Mouse (Mus musculus) lung, postnatal 0 days (tissue): ENCODE results near the gene Vmn1r204. TPM values are rescaled to one million over a fixed set of nuclear protein-coding genes. Genes with fewer than 3 reads are reported as not detected.
"Not testable (repeated sequence)": the region's sequence is repeated elsewhere in the genome, so short reads cannot be mapped to it uniquely, and the experiment has no call there.

Source experiments
- ATAC-seq: fragments of 200-750 bp; cut with Nextera tagmentation; 2 replicates; pipeline ENCODE4 v1.8.0; 2017; ENCODE audit warnings: moderate library complexity
- DNase-seq: peaks from one replicate; pipeline ENCODE4 v3.0.0-alpha.2; 2016; ENCODE audit warnings: low spot score
- H3K27ac ChIP-seq: fragments of 300-500 bp; sonication (generic); 2 replicates; pipeline ENCODE4 v1.5.1; 2014; ENCODE audit warnings: antibody characterized with exemption, mild to moderate bottlenecking, low read length, mixed read lengths
- H3K27me3 ChIP-seq: fragments of 300-500 bp; sonication (generic); replicated peaks from 2 replicates; pipeline ENCODE4 v1.6.1; 2014; ENCODE audit warnings: low read length, mixed read lengths; ENCODE audit not compliant: insufficient read depth
- H3K36me3 ChIP-seq: fragments of 300-500 bp; sonication (generic); 2 replicates; pipeline ENCODE4 v1.6.1; 2014; ENCODE audit warnings: low read length, mixed read lengths; ENCODE audit not compliant: insufficient read depth
- H3K4me1 ChIP-seq: fragments of 300-500 bp; sonication (generic); 2 replicates; pipeline ENCODE4 v1.6.1; 2014; ENCODE audit warnings: antibody characterized with exemption, low read depth, low read length, mixed read lengths; ENCODE audit not compliant: insufficient read depth
- H3K4me2 ChIP-seq: fragments of 300-500 bp; sonication (generic); replicated peaks from 2 replicates; pipeline ENCODE4 v1.6.1; 2014; ENCODE audit warnings: low read depth, mild to moderate bottlenecking, low read length, moderate library complexity, mixed read lengths
- H3K4me3 ChIP-seq: fragments of 300-500 bp; sonication (generic); 2 replicates; pipeline ENCODE4 v1.5.1; 2014; ENCODE audit warnings: low read depth, low read length
- H3K9ac ChIP-seq: fragments of 300-500 bp; sonication (generic); replicated peaks from 2 replicates; pipeline ENCODE4 v1.6.1; 2014; ENCODE audit warnings: low read depth, mild to moderate bottlenecking
- H3K9me3 ChIP-seq: fragments of 300-500 bp; sonication (generic); 2 replicates; pipeline ENCODE4 v1.6.1; 2016; ENCODE audit warnings: low read length, mixed read lengths
- CTCF ChIP-seq: IDR thresholded peaks from 2 replicates; pipeline ENCODE4 v1.5.1; 2016; ENCODE audit warnings: antibody characterized with exemption, mild to moderate bottlenecking
- EP300 ChIP-seq: IDR thresholded peaks from 2 replicates; pipeline ENCODE4 v1.6.1; 2016; ENCODE audit warnings: antibody characterized with exemption, mild to moderate bottlenecking, control low read depth
- WGBS: fragments of 180-500 bp; shearing (Covaris S2); extraction: QIAGEN DNeasy Blood & Tissue Kit; methylation state at CpG from one replicate; pipeline ENCODE4 v1.1.7; 2014; 5-methylcytosine and 5-hydroxymethylcytosine counted together
- polyA plus RNA-seq: library from polyadenylated mRNA; unstranded; fragments of >200 nt; fragmentation: Nextera tagmentation; extraction: Ambion mirVana; gene quantifications from 2 replicates; pipeline ENCODE4 v1.2.1, GENCODE M21; 2015

Vmn1r204 gene
- not detected in 2 replicates for polyA plus RNA-seq

DNA sequence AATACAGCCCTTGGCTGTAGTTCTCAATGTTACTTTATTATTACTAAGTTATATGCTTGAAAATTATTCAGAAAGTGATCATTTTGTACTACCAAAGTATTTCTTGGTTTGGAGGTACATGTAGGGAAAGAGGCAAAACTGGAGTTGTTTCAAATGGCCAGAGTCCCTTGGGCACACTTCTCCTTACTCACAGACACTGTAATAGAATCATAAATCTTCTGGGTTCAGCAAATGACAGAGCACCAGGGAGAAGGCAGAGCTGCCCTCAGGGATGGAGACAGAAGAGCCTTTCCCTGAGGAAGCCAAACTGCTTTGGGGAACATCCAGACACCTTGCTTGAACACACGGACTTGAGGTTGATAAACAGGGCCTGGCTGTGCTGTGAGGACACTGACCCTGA lies at the start of gene Vmn1r204:
Vmn1r204 (plus strand) TSS at position 301 of the 400 bp plus-strand sequence.
- not testable (repeated sequence) for H3K27me3 ChIP-seq, H3K27ac ChIP-seq, H3K4me1 ChIP-seq, DNase-seq, H3K9me3 ChIP-seq, H3K36me3 ChIP-seq, H3K9ac ChIP-seq, ATAC-seq, H3K4me3 ChIP-seq, H3K4me2 ChIP-seq
- WGBS = 47% methylated on average over 1 of the region's 1 CpGs

DNA sequence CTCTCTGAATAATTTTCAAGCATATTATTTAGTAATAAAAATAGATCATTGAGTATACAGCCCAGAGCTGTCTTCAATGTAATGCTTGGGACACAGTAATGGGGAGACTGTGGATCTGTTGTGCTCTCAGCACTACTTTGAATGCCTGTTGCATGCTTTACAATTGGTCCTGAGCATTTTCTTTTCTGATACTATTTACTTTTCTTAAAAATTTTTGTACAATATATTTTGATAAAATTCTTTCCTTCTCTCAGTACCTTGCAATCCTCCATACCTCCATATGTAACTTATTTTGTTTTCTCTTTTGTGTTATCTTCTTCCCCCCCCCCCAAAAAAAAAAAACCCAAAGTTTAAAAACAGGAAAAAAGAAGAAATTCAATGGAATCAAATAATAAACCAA lies 47.7 kb upstream of the Vmn1r204 start, which contains the start of gene Vmn1r202:
Vmn1r202 (minus strand) TSS at position 101 of the 400 bp plus-strand sequence.
- TF ChIP-seq CTCF (no peak), EP300 (no peak)
- no peak within 1 kb of the TSS for H3K27ac ChIP-seq
- no peaks in the 10 kb centered on the region for H3K27me3 ChIP-seq
- no peak within 1 kb of the TSS for H3K9ac ChIP-seq
- no peak for ATAC-seq
- H3K4me3 ChIP-seq = no peak within 1 kb of the TSS
- DNase-seq = no peak
- no peaks in the 10 kb centered on the region for H3K4me1 ChIP-seq
- no peak within 1 kb of the TSS for H3K4me2 ChIP-seq
- no peaks in the 10 kb centered on the region for H3K36me3 ChIP-seq
- no peaks in the 10 kb centered on the region for H3K9me3 ChIP-seq

DNA sequence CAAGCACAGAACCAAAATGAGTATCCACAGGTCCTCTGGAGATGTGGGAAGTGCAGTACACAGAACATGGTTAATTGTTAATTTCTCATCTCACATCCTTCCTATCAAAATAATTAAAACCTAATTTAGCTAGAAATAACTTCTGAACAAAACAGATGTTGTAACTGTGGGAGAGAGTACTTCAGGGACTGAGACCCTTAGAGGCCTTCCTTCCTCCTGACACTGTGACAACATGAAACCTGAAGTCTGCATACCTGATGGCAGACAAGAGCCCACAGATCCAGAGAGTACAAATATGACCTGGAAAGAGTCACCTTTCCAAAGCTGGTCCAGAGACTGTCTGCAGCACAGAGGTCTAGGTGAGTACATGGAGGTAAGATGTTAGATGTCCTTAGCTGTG lies 35.2 kb upstream of the Vmn1r204 start, which contains the start of gene Vmn1r203:
Vmn1r203 (plus strand) TSS at position 301 of the 400 bp plus-strand sequence.
- TF ChIP-seq CTCF (no peak), EP300 (no peak)
- H3K36me3 ChIP-seq = no peaks in the 10 kb centered on the region
- no peak within 1 kb of the TSS for H3K4me3 ChIP-seq
- no peak within 1 kb of the TSS for H3K4me2 ChIP-seq
- no peak within 1 kb of the TSS for H3K27ac ChIP-seq
- H3K9ac ChIP-seq = no peak within 1 kb of the TSS
- ATAC-seq = no peak
- H3K4me1 ChIP-seq = no peaks in the 10 kb centered on the region
- H3K9me3 ChIP-seq = no peaks in the 10 kb centered on the region
- no peaks in the 10 kb centered on the region for H3K27me3 ChIP-seq
- DNase-seq = no peak

DNA sequence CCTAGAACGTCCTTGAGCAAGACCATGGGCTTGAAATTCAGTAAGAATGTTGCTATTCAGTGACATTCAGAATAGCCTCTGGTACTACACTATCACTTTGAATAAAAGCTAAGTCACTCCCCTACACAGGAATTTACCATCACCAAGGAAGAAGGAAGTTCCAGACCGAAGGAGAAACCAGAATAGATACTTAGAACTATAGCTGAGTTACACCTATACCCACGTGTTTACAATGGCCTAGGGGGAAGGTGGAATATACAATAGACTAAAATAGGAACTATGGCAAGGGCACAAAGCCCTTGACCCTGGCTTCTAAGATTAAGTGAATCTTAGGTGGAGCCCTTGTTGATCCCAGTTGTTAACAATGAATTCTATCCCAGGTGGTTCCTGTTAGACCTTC lies 21.9 kb downstream of the Vmn1r204 start:
- not testable (repeated sequence) for DNase-seq, ATAC-seq, H3K4me3 ChIP-seq, H3K36me3 ChIP-seq, H3K4me1 ChIP-seq, H3K27ac ChIP-seq, H3K27me3 ChIP-seq, H3K9me3 ChIP-seq, H3K4me2 ChIP-seq, H3K9ac ChIP-seq
- 72% methylated on average over 3 of the region's 3 CpGs for WGBS

DNA sequence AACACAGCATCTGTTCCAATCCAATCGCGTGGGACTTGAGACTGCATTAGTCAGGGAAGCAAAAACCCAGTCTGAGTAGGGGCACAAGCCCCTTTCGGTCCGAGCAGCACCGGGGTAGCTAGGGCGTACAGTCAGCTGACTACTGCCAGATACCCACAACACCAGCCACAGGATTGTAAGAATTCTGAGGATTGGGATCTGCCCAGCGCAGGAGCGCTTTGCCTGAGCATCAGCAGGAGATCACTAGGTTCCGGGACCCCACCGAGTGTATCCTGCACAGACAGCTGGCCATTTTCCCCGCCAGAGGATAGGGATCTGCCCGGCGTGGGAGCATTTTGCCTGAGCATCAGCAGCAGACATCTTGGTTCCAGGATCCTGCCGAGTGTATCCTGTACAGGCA lies 30.3 kb downstream of the Vmn1r204 start:
- not testable (repeated sequence) for H3K9ac ChIP-seq, H3K27me3 ChIP-seq, H3K9me3 ChIP-seq, H3K36me3 ChIP-seq, DNase-seq, H3K4me2 ChIP-seq, ATAC-seq, H3K4me1 ChIP-seq, H3K4me3 ChIP-seq, H3K27ac ChIP-seq
- 76% methylated on average over 14 of the region's 14 CpGs for WGBS

DNA sequence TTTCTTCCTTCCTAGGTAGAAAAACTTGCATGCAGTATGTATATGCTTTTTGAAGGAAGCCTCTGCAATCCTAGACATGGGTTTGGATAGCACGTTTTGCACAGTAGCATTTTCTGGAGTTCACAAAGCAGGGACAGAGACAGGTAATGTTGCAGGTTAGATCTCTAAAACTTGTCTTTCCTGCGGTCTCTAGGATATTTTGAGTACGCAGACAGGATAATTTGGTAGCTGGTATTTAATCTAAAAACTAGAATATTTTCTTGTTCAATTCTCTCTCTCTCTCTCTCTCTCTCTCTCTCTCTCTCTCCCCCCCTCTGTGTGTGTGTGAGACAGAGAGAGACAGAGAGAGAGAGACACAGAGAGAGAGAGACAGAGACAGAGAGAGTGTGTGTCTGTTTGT lies 39.9 kb downstream of the Vmn1r204 start, which contains the start of gene Vmn1r205:
Vmn1r205 (minus strand) TSS at position 101 of the 400 bp plus-strand sequence.
- Histone ChIP-seq H3K4me3 (no peak within 1 kb of the TSS), H3K36me3 (no peaks in the 10 kb centered on the region), H3K9me3 (no peaks in the 10 kb centered on the region), H3K4me1 (no peaks in the 10 kb centered on the region), H3K27me3 (no peaks in the 10 kb centered on the region), H3K27ac (no peak within 1 kb of the TSS), H3K4me2 (no peak within 1 kb of the TSS), H3K9ac (no peak within 1 kb of the TSS)
- TF ChIP-seq EP300 (no peak), CTCF (no peak)
- DNase-seq (no peak), ATAC-seq (no peak)
- 83% methylated on average over 3 of the region's 3 CpGs for WGBS

Other genes with a start within 250 kb of the Vmn1r204 start
- not detected in 2 replicates for gene Vmn1r197, start 228.6 kb upstream of the Vmn1r204 start, polyA plus RNA-seq
- gene Vmn1r198, start 202.8 kb upstream of the Vmn1r204 start, polyA plus RNA-seq = not detected in 2 replicates
- gene Vmn1r199, start 173.4 kb upstream of the Vmn1r204 start, polyA plus RNA-seq = not detected in 2 replicates
- gene Vmn1r200, start 162.8 kb upstream of the Vmn1r204 start, polyA plus RNA-seq = not detected in 2 replicates
- gene Vmn1r201, start 81.3 kb upstream of the Vmn1r204 start, polyA plus RNA-seq = not detected in 2 replicates
- gene Vmn1r202, start 47.8 kb upstream of the Vmn1r204 start, polyA plus RNA-seq = not detected in 2 replicates
- not detected in 2 replicates for gene Vmn1r203, start 35.1 kb upstream of the Vmn1r204 start, polyA plus RNA-seq
- gene Vmn1r205, start 39.8 kb downstream of the Vmn1r204 start, polyA plus RNA-seq = not detected in 2 replicates
- gene Vmn1r206, start 71.1 kb downstream of the Vmn1r204 start, polyA plus RNA-seq = not detected in 2 replicates
- not detected in 2 replicates for gene Vmn1r207-ps, start 176.4 kb downstream of the Vmn1r204 start, polyA plus RNA-seq
- not detected in 2 replicates for gene Vmn1r208, start 224.2 kb downstream of the Vmn1r204 start, polyA plus RNA-seq